Comparison of ENCODE assay signal across 14 mouse cellular contexts in genomic region chr1:84225626-84226025, GRCm38 (mm10).
DNase-seq lines count a peak whose midpoint lies in the region; ATAC-seq and TF ChIP-seq lines count a peak whose summit lies in the region.
"Had no signal": no experiment of that assay in that cellular context is flagged by ENCODE, and none has a peak within 500 bp of the region (broad histone marks: within the 10 kb centered on the region; RNA-seq: fewer than 3 reads in every experiment).

No protein-coding gene starts in this region.

- no peaks in the 10 kb centered on the region for H3K9me3 ChIP-seq in heart, embryonic 12.5 days (replicated peaks)
- no peaks in the 10 kb centered on the region for H3K9me3 ChIP-seq in hindbrain, embryonic 14.5 days (ENCODE audit: control insufficient read depth, low read length)
- no peaks in the 10 kb centered on the region for H3K9me3 ChIP-seq in forebrain, embryonic 15.5 days
- H3K9me3 ChIP-seq: neural tube, embryonic 12.5 days had no signal

- no peak for ATAC-seq in heart, embryonic 12.5 days (ENCODE audit: insufficient number of reproducible peaks, low FRiP score)
- ATAC-seq in hindbrain, embryonic 14.5 days (ENCODE audit: low FRiP score) = no peak
- ATAC-seq in forebrain, embryonic 15.5 days (replicated peaks) = no peak
- no peak for ATAC-seq in megakaryocyte, adult 5-6 weeks (ENCODE audit: poor library complexity, severe bottlenecking)
- ATAC-seq: activated CD4-positive, CD25-positive, alpha-beta regulatory T cell, adult 4 months had no signal

- DNase-seq in heart, adult 11 months = peak; percentile 99
- DNase-seq in adrenal gland, postnatal 14 days = peak; percentile 31
- DNase-seq in heart, postnatal 10 days = peak; percentile 50 to 70
- DNase-seq in lung, adult 2 months = peak; percentile 14
- no peak for DNase-seq in hindbrain, embryonic 14.5 days (ENCODE audit: low spot score)
- DNase-seq: layer of hippocampus, adult 9-11 months; liver had no signal

- H3K27ac ChIP-seq in heart, embryonic 12.5 days (ENCODE audit: poor library complexity, severe bottlenecking) = no peak overlapping the region
- no peak overlapping the region for H3K27ac ChIP-seq in hindbrain, embryonic 14.5 days
- H3K27ac ChIP-seq in forebrain, embryonic 15.5 days (replicated peaks) = no peak overlapping the region
- H3K27ac ChIP-seq: neural tube, embryonic 12.5 days had no signal

- 83% methylated on average over 7 of the region's 7 CpGs for WGBS in heart, embryonic 12.5 days
- 69% methylated on average over 7 of the region's 7 CpGs for WGBS in lung, adult 2 months
- WGBS in hindbrain, embryonic 14.5 days = 93% methylated on average over 7 of the region's 7 CpGs
- WGBS in forebrain, embryonic 15.5 days = 88% methylated on average over 7 of the region's 7 CpGs

- H3K4me2 ChIP-seq in heart, embryonic 12.5 days = no peak overlapping the region
- H3K4me2 ChIP-seq in hindbrain, embryonic 14.5 days (replicated peaks) = no peak overlapping the region
- H3K4me2 ChIP-seq in forebrain, embryonic 15.5 days (replicated peaks) = no peak overlapping the region
- H3K4me2 ChIP-seq: neural tube, embryonic 12.5 days had no signal

- H3K9ac ChIP-seq in heart, embryonic 12.5 days = no peak overlapping the region
- H3K9ac ChIP-seq in hindbrain, embryonic 14.5 days = no peak overlapping the region
- no peak overlapping the region for H3K9ac ChIP-seq in forebrain, embryonic 15.5 days (replicated peaks)
- H3K9ac ChIP-seq: neural tube, embryonic 12.5 days had no signal

- no peaks in the 10 kb centered on the region for H3K27me3 ChIP-seq in heart, embryonic 12.5 days (replicated peaks)
- no peaks in the 10 kb centered on the region for H3K27me3 ChIP-seq in hindbrain, embryonic 14.5 days (ENCODE audit: control insufficient read depth, insufficient read depth, low read length)
- no peaks in the 10 kb centered on the region for H3K27me3 ChIP-seq in forebrain, embryonic 15.5 days
- H3K27me3 ChIP-seq: neural tube, embryonic 12.5 days had no signal

- no peak for TF ChIP-seq POLR2A in lung, adult 2 months (IDR thresholded peaks at IDR 0.05; ENCODE audit: borderline replicate concordance, extremely low read depth, low read depth, low read length)

- H3K4me3 ChIP-seq in heart, embryonic 12.5 days = no peak overlapping the region
- no peak overlapping the region for H3K4me3 ChIP-seq in lung, adult 2 months (replicated peaks; ENCODE audit: extremely low read depth, low read depth, low read length)
- H3K4me3 ChIP-seq in hindbrain, embryonic 14.5 days (replicated peaks; ENCODE audit: low read length) = no peak overlapping the region
- H3K4me3 ChIP-seq in forebrain, embryonic 15.5 days = no peak overlapping the region
- H3K4me3 ChIP-seq: erythroblast, embryonic 14.5 days; neural tube, embryonic 12.5 days had no signal

- no peaks in the 10 kb centered on the region for H3K4me1 ChIP-seq in heart, embryonic 12.5 days (replicated peaks)
- H3K4me1 ChIP-seq in lung, adult 2 months (ENCODE audit: control insufficient read depth, insufficient read depth, low read length) = no peaks in the 10 kb centered on the region
- no peaks in the 10 kb centered on the region for H3K4me1 ChIP-seq in hindbrain, embryonic 14.5 days (replicated peaks; ENCODE audit: control insufficient read depth, insufficient read depth, low read length)
- H3K4me1 ChIP-seq in forebrain, embryonic 15.5 days = no peaks in the 10 kb centered on the region
- H3K4me1 ChIP-seq: neural tube, embryonic 12.5 days had no signal

- intact Hi-C loops in heart, postnatal 10 days (cut with DNase I) = no loop called here

- no peak for TF ChIP-seq CTCF in lung, adult 2 months (IDR thresholded peaks at IDR 0.05; ENCODE audit: insufficient read depth, low read length)

- no peaks in the 10 kb centered on the region for H3K36me3 ChIP-seq in heart, embryonic 12.5 days
- H3K36me3 ChIP-seq in hindbrain, embryonic 14.5 days (replicated peaks; ENCODE audit: control insufficient read depth, insufficient read depth) = no peaks in the 10 kb centered on the region
- no peaks in the 10 kb centered on the region for H3K36me3 ChIP-seq in forebrain, embryonic 15.5 days
- H3K36me3 ChIP-seq: G1E; neural tube, embryonic 12.5 days had no signal
